Mouse (Mus musculus): ENCODE measurements around the gene Prss2. TPM values are rescaled to one million over a fixed set of nuclear protein-coding genes. Genes with fewer than 3 reads are reported as not detected.
A peak's percentile ranks its signal among the peaks of the same experiment; 100 is the strongest.

The Prss2 gene
- total and polyA plus RNA-seq, 2 experiments from 2014 or later = not detected

GRCm38 (mm10) chr6:41540746-41541145 is 19.2 kb downstream of the Prss2 start:
- Histone ChIP-seq H3K9me3 (ENCODE audit: low read length) (no peaks in the 10 kb centered on the region), H3K4me1 (ENCODE audit: insufficient read depth, low read length) (peaks cover 13% of the 10 kb centered on the region; the same call in 1 of the 2 replicates), H3K27me3 (ENCODE audit: insufficient read depth, low read length) (no peaks in the 10 kb centered on the region), H3K36me3 (ENCODE audit: insufficient read depth, low read length) (no peaks in the 10 kb centered on the region), H3K4me2 (ENCODE audit: low read depth, low read length, poor library complexity, severe bottlenecking) (no peak overlapping the region), H3K27ac (ENCODE audit: low read depth, low read length) (no peak overlapping the region), H3K9ac (replicated peaks; ENCODE audit: low read length, poor library complexity, severe bottlenecking) (no peak overlapping the region), H3K4me3 (ENCODE audit: low read depth, low read length) (no peak overlapping the region)
- ATAC-seq (ENCODE audit: low FRiP score) = no peak
- TF ChIP-seq CTCF (IDR thresholded peaks at IDR 0.05) = no peak
- DNase-seq (ENCODE audit: low spot score) = no peak

- no peak overlapping the region for H3K9ac ChIP-seq (replicated peaks; ENCODE audit: low read length, poor library complexity, severe bottlenecking)
- ATAC-seq (ENCODE audit: low FRiP score) (no peak), DNase-seq (ENCODE audit: low spot score) (no peak)
- peaks cover 13% of the 10 kb centered on the region; the same call in 1 of the 2 replicates for H3K4me1 ChIP-seq (ENCODE audit: insufficient read depth, low read length)
- H3K9me3 ChIP-seq (ENCODE audit: low read length) = no peaks in the 10 kb centered on the region
- no peaks in the 10 kb centered on the region for H3K27me3 ChIP-seq (ENCODE audit: insufficient read depth, low read length)
- no peaks in the 10 kb centered on the region for H3K36me3 ChIP-seq (ENCODE audit: insufficient read depth, low read length)
- no peak overlapping the region for H3K27ac ChIP-seq (ENCODE audit: low read depth, low read length)
- H3K4me2 ChIP-seq (ENCODE audit: low read depth, low read length, poor library complexity, severe bottlenecking) = no peak overlapping the region
- H3K4me3 ChIP-seq (ENCODE audit: low read depth, low read length) = no peak overlapping the region
- no peak for TF ChIP-seq CTCF (IDR thresholded peaks at IDR 0.05)
- 71% methylated on average over 1 of the region's 1 CpGs for WGBS
These were observed 20.2 kb downstream of the Prss2 start for GRCm38 (mm10) chr6:41541746-41542145.

GRCm38 (mm10) chr6:41542983-41543382 is 21.4 kb downstream of the Prss2 start:
- DNase-seq (ENCODE audit: low spot score) (no peak), ATAC-seq (ENCODE audit: low FRiP score) (no peak)
- TF ChIP-seq CTCF (IDR thresholded peaks at IDR 0.05) = no peak
- Histone ChIP-seq H3K27ac (ENCODE audit: low read depth, low read length) (no peak overlapping the region), H3K9ac (replicated peaks; ENCODE audit: low read length, poor library complexity, severe bottlenecking) (no peak overlapping the region), H3K4me3 (ENCODE audit: low read depth, low read length) (peak overlapping the region; percentile 36; the same call in 1 of the 2 replicates), H3K4me1 (ENCODE audit: insufficient read depth, low read length) (peaks cover 13% of the 10 kb centered on the region; the same call in 1 of the 2 replicates), H3K9me3 (ENCODE audit: low read length) (no peaks in the 10 kb centered on the region), H3K27me3 (ENCODE audit: insufficient read depth, low read length) (no peaks in the 10 kb centered on the region), H3K36me3 (ENCODE audit: insufficient read depth, low read length) (no peaks in the 10 kb centered on the region), H3K4me2 (ENCODE audit: low read depth, low read length, poor library complexity, severe bottlenecking) (peak overlapping the region; percentile 74)
- 14% methylated on average over 3 of the region's 3 CpGs for whole genome bisulfite sequencing

GRCm38 (mm10) chr6:41543411-41544050 is 21.9 kb downstream of the Prss2 start:
- ATAC-seq (ENCODE audit: low FRiP score) (no peak), DNase-seq (ENCODE audit: low spot score) (no peak)
- Histone ChIP-seq H3K27me3 (ENCODE audit: insufficient read depth, low read length) (no peaks in the 10 kb centered on the region), H3K36me3 (ENCODE audit: insufficient read depth, low read length) (no peaks in the 10 kb centered on the region), H3K9me3 (ENCODE audit: low read length) (no peaks in the 10 kb centered on the region), H3K4me1 (ENCODE audit: insufficient read depth, low read length) (peaks cover 13% of the 10 kb centered on the region; the same call in 1 of the 2 replicates), H3K27ac (ENCODE audit: low read depth, low read length) (no peak overlapping the region), H3K4me3 (ENCODE audit: low read depth, low read length) (peak overlapping the region; percentile 36), H3K4me2 (ENCODE audit: low read depth, low read length, poor library complexity, severe bottlenecking) (peak overlapping the region; percentile 74), H3K9ac (replicated peaks; ENCODE audit: low read length, poor library complexity, severe bottlenecking) (peak overlapping the region; percentile 51)
- no peak for TF ChIP-seq CTCF (IDR thresholded peaks at IDR 0.05)
- WGBS = 5% methylated on average over 28 of the region's 28 CpGs

GRCm38 (mm10) chr6:41544381-41544924 is 22.9 kb downstream of the Prss2 start:
- DNase-seq (ENCODE audit: low spot score) = peak; percentile 55

GRCm38 (mm10) chr6:41545266-41545665 is 23.7 kb downstream of the Prss2 start:
- no peak for TF ChIP-seq CTCF (IDR thresholded peaks at IDR 0.05)
- Histone ChIP-seq H3K27ac (ENCODE audit: low read depth, low read length) (peak overlapping the region; percentile 62; the same call in 1 of the 2 replicates), H3K4me3 (ENCODE audit: low read depth, low read length) (no peak overlapping the region), H3K9ac (replicated peaks; ENCODE audit: low read length, poor library complexity, severe bottlenecking) (no peak overlapping the region), H3K4me2 (ENCODE audit: low read depth, low read length, poor library complexity, severe bottlenecking) (no peak overlapping the region), H3K4me1 (ENCODE audit: insufficient read depth, low read length) (peaks cover 13% of the 10 kb centered on the region; the same call in 1 of the 2 replicates), H3K9me3 (ENCODE audit: low read length) (no peaks in the 10 kb centered on the region), H3K36me3 (ENCODE audit: insufficient read depth, low read length) (no peaks in the 10 kb centered on the region), H3K27me3 (ENCODE audit: insufficient read depth, low read length) (no peaks in the 10 kb centered on the region)
- ATAC-seq (ENCODE audit: low FRiP score) = no peak
- 67% methylated on average over 4 of the region's 4 CpGs for WGBS
- no peak for DNase-seq (ENCODE audit: low spot score)

More at GRCm38 (mm10) chr6:41544381-41544924, 22.9 kb downstream of the Prss2 start:
- no peak for TF ChIP-seq CTCF (IDR thresholded peaks at IDR 0.05)
- peak overlapping the region; percentile 74 for H3K4me2 ChIP-seq (ENCODE audit: low read depth, low read length, poor library complexity, severe bottlenecking)
- H3K27me3 ChIP-seq (ENCODE audit: insufficient read depth, low read length) = no peaks in the 10 kb centered on the region
- no peaks in the 10 kb centered on the region for H3K9me3 ChIP-seq (ENCODE audit: low read length)
- peak; percentile 79 for ATAC-seq (ENCODE audit: low FRiP score)
- no peaks in the 10 kb centered on the region for H3K36me3 ChIP-seq (ENCODE audit: insufficient read depth, low read length)
- H3K4me3 ChIP-seq (ENCODE audit: low read depth, low read length) = peak overlapping the region; percentile 36
- H3K9ac ChIP-seq (replicated peaks; ENCODE audit: low read length, poor library complexity, severe bottlenecking) = no peak overlapping the region
- peaks cover 13% of the 10 kb centered on the region; the same call in 1 of the 2 replicates for H3K4me1 ChIP-seq (ENCODE audit: insufficient read depth, low read length)
- peak overlapping the region; percentile 62; the same call in 1 of the 2 replicates for H3K27ac ChIP-seq (ENCODE audit: low read depth, low read length)
- 38% methylated on average over 5 of the region's 5 CpGs for WGBS

Data from midbrain, postnatal 0 days (tissue).